Comparison of ENCODE assay signal across 8 mouse cellular contexts in genomic region chr3:136833893-136834292, GRCm38 (mm10).
DNase-seq lines count a peak whose midpoint lies in the region; ATAC-seq lines count a peak whose summit lies in the region.

No protein-coding gene starts in this region.

- H3K4me1 ChIP-seq in embryonic facial prominence, embryonic 14.5 days (ENCODE audit: control insufficient read depth, insufficient read depth, low read length) = peaks cover 45% of the 10 kb centered on the region
- H3K4me1 ChIP-seq in heart, embryonic 16.5 days (ENCODE audit: control insufficient read depth, insufficient read depth, low read length) = peaks cover 24% of the 10 kb centered on the region
- peaks cover 21% of the 10 kb centered on the region for H3K4me1 ChIP-seq in limb, embryonic 11.5 days (ENCODE audit: control insufficient read depth, insufficient read depth, low read length)
- peaks cover 53% of the 10 kb centered on the region for H3K4me1 ChIP-seq in neural tube, embryonic 15.5 days

- H3K9me3 ChIP-seq in embryonic facial prominence, embryonic 14.5 days (ENCODE audit: control insufficient read depth, low read length) = no peaks in the 10 kb centered on the region
- 0 out of 2 replicates have a peak, but pooled peaks cover 2% of the 10 kb centered on the region for H3K9me3 ChIP-seq in heart, embryonic 16.5 days (replicated peaks; ENCODE audit: control insufficient read depth, low read length)
- H3K9me3 ChIP-seq in limb, embryonic 11.5 days (ENCODE audit: control insufficient read depth, low read length) = no peaks in the 10 kb centered on the region
- no peaks in the 10 kb centered on the region for H3K9me3 ChIP-seq in neural tube, embryonic 15.5 days (replicated peaks)

- no peak overlapping the region for H3K4me2 ChIP-seq in embryonic facial prominence, embryonic 14.5 days (ENCODE audit: low read depth, low read length)
- peak overlapping the region; percentile 22; the same call in 1 of the 2 replicates for H3K4me2 ChIP-seq in heart, embryonic 16.5 days (ENCODE audit: low read depth, low read length)
- peak overlapping the region; percentile 10; the same call in 1 of the 2 replicates for H3K4me2 ChIP-seq in limb, embryonic 11.5 days (ENCODE audit: low read depth, severe bottlenecking)
- peak overlapping the region; percentile 34 for H3K4me2 ChIP-seq in neural tube, embryonic 15.5 days

- H3K9ac ChIP-seq in embryonic facial prominence, embryonic 14.5 days (ENCODE audit: low read depth, low read length) = no peak overlapping the region
- no peak overlapping the region for H3K9ac ChIP-seq in heart, embryonic 16.5 days (ENCODE audit: low read length)
- H3K9ac ChIP-seq in limb, embryonic 11.5 days (ENCODE audit: low read length) = 0 out of 2 replicates have a peak overlapping the region, but pooled peaks have one; percentile 27
- H3K9ac ChIP-seq in neural tube, embryonic 15.5 days (replicated peaks) = no peak overlapping the region

- ATAC-seq in embryonic facial prominence, embryonic 14.5 days (ENCODE audit: low read depth) = no peak
- no peak for ATAC-seq in heart, embryonic 16.5 days (replicated peaks; ENCODE audit: extremely low read depth, insufficient read depth, low FRiP score)
- peak; percentile 50; the same call in 1 of the 2 replicates for ATAC-seq in limb, embryonic 11.5 days (ENCODE audit: insufficient number of reproducible peaks, low FRiP score, low TSS enrichment, low read depth)
- peak; percentile 62 for ATAC-seq in neural tube, embryonic 15.5 days (ENCODE audit: low FRiP score)

- H3K27me3 ChIP-seq in embryonic facial prominence, embryonic 14.5 days (replicated peaks; ENCODE audit: control insufficient read depth, insufficient read depth, low read length) = no peaks in the 10 kb centered on the region
- no peaks in the 10 kb centered on the region for H3K27me3 ChIP-seq in heart, embryonic 16.5 days (ENCODE audit: control insufficient read depth, insufficient read depth, low read length)
- H3K27me3 ChIP-seq in limb, embryonic 11.5 days (ENCODE audit: control insufficient read depth, insufficient read depth, low read length) = no peaks in the 10 kb centered on the region
- H3K27me3 ChIP-seq in neural tube, embryonic 15.5 days (replicated peaks) = no peaks in the 10 kb centered on the region

- H3K27ac ChIP-seq in embryonic facial prominence, embryonic 14.5 days (replicated peaks; ENCODE audit: low read depth, low read length) = no peak overlapping the region
- no peak overlapping the region for H3K27ac ChIP-seq in heart, embryonic 16.5 days (ENCODE audit: low read length)
- H3K27ac ChIP-seq in limb, embryonic 11.5 days (replicated peaks; ENCODE audit: low read depth, low read length) = no peak overlapping the region
- H3K27ac ChIP-seq in neural tube, embryonic 15.5 days (replicated peaks) = peak overlapping the region; percentile 38

- no peak overlapping the region for H3K4me3 ChIP-seq in embryonic facial prominence, embryonic 14.5 days (ENCODE audit: low read depth, low read length)
- H3K4me3 ChIP-seq in heart, embryonic 16.5 days (ENCODE audit: low read length) = no peak overlapping the region
- H3K4me3 ChIP-seq in limb, embryonic 11.5 days (ENCODE audit: low read depth, low read length) = no peak overlapping the region
- no peak overlapping the region for H3K4me3 ChIP-seq in neural tube, embryonic 15.5 days (replicated peaks)

- peak; percentile 95 for DNase-seq in Muller cell, postnatal 12 days (ENCODE audit: inconsistent ontology term)
- DNase-seq in adrenal gland, postnatal 25 days = peak; percentile 12
- DNase-seq in embryonic facial prominence, embryonic 14.5 days (ENCODE audit: low spot score) = peak; percentile 51
- no peak for DNase-seq in limb, embryonic 11.5 days (ENCODE audit: low spot score)
- no peak for DNase-seq in layer of hippocampus, postnatal 10 days (ENCODE audit: low spot score in 2 of 2)
- no peak for DNase-seq in layer of hippocampus, adult 9-10 months (ENCODE audit: low spot score)

- no peaks in the 10 kb centered on the region for H3K36me3 ChIP-seq in embryonic facial prominence, embryonic 14.5 days (ENCODE audit: control insufficient read depth, insufficient read depth, low read length)
- H3K36me3 ChIP-seq in heart, embryonic 16.5 days (ENCODE audit: control insufficient read depth, insufficient read depth) = no peaks in the 10 kb centered on the region
- H3K36me3 ChIP-seq in limb, embryonic 11.5 days (ENCODE audit: control insufficient read depth, insufficient read depth, low read length) = no peaks in the 10 kb centered on the region
- H3K36me3 ChIP-seq in neural tube, embryonic 15.5 days = no peaks in the 10 kb centered on the region

- 15% methylated on average over 5 of the region's 5 CpGs for WGBS in embryonic facial prominence, embryonic 14.5 days
- 16% methylated on average over 5 of the region's 5 CpGs for WGBS in heart, embryonic 16.5 days
- WGBS in limb, embryonic 11.5 days = 6% methylated on average over 5 of the region's 5 CpGs
- WGBS in neural tube, embryonic 15.5 days = 7% methylated on average over 5 of the region's 5 CpGs

Comparison
In these comparisons a context has a peak if more than half of its experiments do, and no peak if none do; other contexts are left out.
1. DNase-seq: peak in Muller cell, postnatal 12 days (single experiment), adrenal gland, postnatal 25 days (single experiment) and embryonic facial prominence, embryonic 14.5 days (single experiment); none in limb, embryonic 11.5 days (single experiment), layer of hippocampus, postnatal 10 days (0 of 2) and layer of hippocampus, adult 9-10 months (single experiment).
2. ATAC-seq: peak in limb, embryonic 11.5 days (single experiment) and neural tube, embryonic 15.5 days (single experiment); none in embryonic facial prominence, embryonic 14.5 days (single experiment) and heart, embryonic 16.5 days (single experiment).